Mouse (Mus musculus) thymus, postnatal 10 days (tissue): Measurements from ENCODE around the gene Mrs2.
"Not testable (repeated sequence)": the region's sequence is repeated elsewhere in the genome, so short reads cannot be mapped to it uniquely, and the experiment has no call there.

Source experiments
- DNase-seq, 2 experiments: peaks; one replicate each; pipeline ENCODE4 v3.0.0; 2021; ENCODE audit warnings: low spot score in 2 of 2

The Mrs2 gene

GRCm38 (mm10) chr13:24981031-24981430 is 39.1 kb downstream of the Mrs2 start:
- DNase-seq: no peak

- DNase-seq: no peak
Measured at GRCm38 (mm10) chr13:24977820-24978342, 42.3 kb downstream of the Mrs2 start.

GRCm38 (mm10) chr13:24976384-24976783 is 43.8 kb downstream of the Mrs2 start:
- no peak for DNase-seq

GRCm38 (mm10) chr13:24971776-24972175 is 48.4 kb downstream of the Mrs2 start:
- DNase-seq: not testable (repeated sequence)

GRCm38 (mm10) chr13:24965846-24966201 is 54.4 kb downstream of the Mrs2 start:
- no peak for DNase-seq

GRCm38 (mm10) chr13:24965130-24965845 is 54.9 kb downstream of the Mrs2 start:
- DNase-seq: no peak

- no peak for DNase-seq
Measured at GRCm38 (mm10) chr13:24962119-24962518, 58.1 kb downstream of the Mrs2 start.

- DNase-seq: no peak
Measured at GRCm38 (mm10) chr13:24960084-24960483, 60.1 kb downstream of the Mrs2 start.

GRCm38 (mm10) chr13:24958671-24959070 is 61.5 kb downstream of the Mrs2 start:
- DNase-seq: no peak

- DNase-seq: no peak
Measured at GRCm38 (mm10) chr13:24955500-24955899, 64.7 kb downstream of the Mrs2 start.

- no peak for DNase-seq
Measured at GRCm38 (mm10) chr13:24955091-24955490, 65.1 kb downstream of the Mrs2 start.

- no peak for DNase-seq
Measured at GRCm38 (mm10) chr13:24952659-24953058, 67.5 kb downstream of the Mrs2 start.

- no peak for DNase-seq
Measured at GRCm38 (mm10) chr13:24948870-24949269, 71.3 kb downstream of the Mrs2 start.

GRCm38 (mm10) chr13:24947158-24947557 is 73.0 kb downstream of the Mrs2 start:
- DNase-seq: no peak

- no peak for DNase-seq
Measured at GRCm38 (mm10) chr13:24945567-24945966, 74.6 kb downstream of the Mrs2 start.

GRCm38 (mm10) chr13:24943303-24943702 is 76.9 kb downstream of the Mrs2 start:
- DNase-seq: no peak

GRCm38 (mm10) chr13:24942512-24943282 is 77.5 kb downstream of the Mrs2 start, which contains the start of gene Gpld1:
Gene Gpld1 (plus strand): TSS chr13:24943152.
- no peak for DNase-seq

GRCm38 (mm10) chr13:24939472-24939871 is 80.7 kb downstream of the Mrs2 start:
- no peak for DNase-seq

- peak in 1 of 2 experiments; percentile 68 for DNase-seq
Measured at GRCm38 (mm10) chr13:24938683-24939082, 81.5 kb downstream of the Mrs2 start.

GRCm38 (mm10) chr13:24937839-24938166 is 82.4 kb downstream of the Mrs2 start:
- DNase-seq: no peak
